Mouse (Mus musculus) forebrain, embryonic 13.5 days (tissue): ENCODE results near the gene Synj2. TPM values are rescaled to one million over a fixed set of nuclear protein-coding genes. Genes with fewer than 3 reads are reported as not detected.
"Not testable (repeated sequence)": the region's sequence is repeated elsewhere in the genome, so short reads cannot be mapped to it uniquely, and the experiment has no call there.

Experiments
- ATAC-seq: fragments of 200-750 bp; cut with Nextera tagmentation; 2 replicates; pipeline ENCODE4 v1.8.0; 2017
- H3K27ac ChIP-seq: fragments of 300-500 bp; sonication (generic); 2 replicates; pipeline ENCODE4 v1.5.1; 2015; ENCODE audit warnings: inconsistent platforms, mild to moderate bottlenecking, moderate library complexity
- H3K27me3 ChIP-seq: fragments of 300-500 bp; sonication (generic); 2 replicates; pipeline ENCODE4 v1.6.1; 2015; ENCODE audit warnings: mild to moderate bottlenecking, inconsistent platforms
- H3K36me3 ChIP-seq: fragments of 300-500 bp; sonication (generic); 2 replicates; pipeline ENCODE4 v1.6.1; 2015; ENCODE audit warnings: mild to moderate bottlenecking, inconsistent platforms; ENCODE audit not compliant: poor library complexity, severe bottlenecking
- H3K4me1 ChIP-seq: fragments of 300-500 bp; sonication (generic); 2 replicates; pipeline ENCODE4 v1.6.1; 2015; ENCODE audit warnings: inconsistent platforms
- H3K4me2 ChIP-seq: fragments of 300-500 bp; sonication (generic); 2 replicates; pipeline ENCODE4 v1.6.1; 2015; ENCODE audit warnings: inconsistent platforms, mild to moderate bottlenecking, moderate library complexity
- H3K4me3 ChIP-seq: fragments of 300-500 bp; sonication (generic); 2 replicates; pipeline ENCODE4 v1.5.1; 2015; ENCODE audit warnings: mild to moderate bottlenecking, inconsistent platforms
- H3K9ac ChIP-seq: fragments of 300-500 bp; sonication (generic); 2 replicates; pipeline ENCODE4 v1.6.1; 2015; ENCODE audit warnings: mild to moderate bottlenecking, inconsistent platforms
- H3K9me3 ChIP-seq: fragments of 300-500 bp; sonication (generic); replicated peaks from 2 replicates; pipeline ENCODE4 v1.6.1; 2016; ENCODE audit warnings: inconsistent platforms
- WGBS: fragments of 180-500 bp; shearing (Covaris S2); methylation state at CpG from one replicate; pipeline ENCODE4 v1.1.7; 2015; 5-methylcytosine and 5-hydroxymethylcytosine counted together
- polyA plus RNA-seq: library from polyadenylated mRNA; unstranded; fragments of >200 nt; fragmentation: Nextera tagmentation; extraction: Ambion mirVana; gene quantifications from 2 replicates; pipeline ENCODE4 v1.2.1, GENCODE M21; 2015

Synj2 gene
- polyA plus RNA-seq, 1 experiment from 2014 or later = 0.46 TPM

GRCm38 (mm10) chr17:6008590-6008989, 67.5 kb downstream of the Synj2 start:
- no peak overlapping the region for H3K4me2 ChIP-seq
- no peak overlapping the region for H3K27ac ChIP-seq
- peaks cover 12% of the 10 kb centered on the region for H3K4me1 ChIP-seq
- H3K36me3 ChIP-seq = no peaks in the 10 kb centered on the region
- H3K9me3 ChIP-seq = no peaks in the 10 kb centered on the region
- no peak overlapping the region for H3K4me3 ChIP-seq
- WGBS = 89% methylated on average over 11 of the region's 11 CpGs
- no peaks in the 10 kb centered on the region for H3K27me3 ChIP-seq
- no peak overlapping the region for H3K9ac ChIP-seq
- ATAC-seq = no peak

GRCm38 (mm10) chr17:6009606-6010005, 68.5 kb downstream of the Synj2 start:
- H3K27me3 ChIP-seq = no peaks in the 10 kb centered on the region
- ATAC-seq = no peak
- no peaks in the 10 kb centered on the region for H3K36me3 ChIP-seq
- 95% methylated on average over 4 of the region's 4 CpGs for WGBS
- peaks cover 12% of the 10 kb centered on the region for H3K4me1 ChIP-seq
- H3K4me2 ChIP-seq = no peak overlapping the region
- H3K9ac ChIP-seq = no peak overlapping the region
- H3K4me3 ChIP-seq = no peak overlapping the region
- H3K27ac ChIP-seq = no peak overlapping the region
- H3K9me3 ChIP-seq = no peaks in the 10 kb centered on the region

DNA sequence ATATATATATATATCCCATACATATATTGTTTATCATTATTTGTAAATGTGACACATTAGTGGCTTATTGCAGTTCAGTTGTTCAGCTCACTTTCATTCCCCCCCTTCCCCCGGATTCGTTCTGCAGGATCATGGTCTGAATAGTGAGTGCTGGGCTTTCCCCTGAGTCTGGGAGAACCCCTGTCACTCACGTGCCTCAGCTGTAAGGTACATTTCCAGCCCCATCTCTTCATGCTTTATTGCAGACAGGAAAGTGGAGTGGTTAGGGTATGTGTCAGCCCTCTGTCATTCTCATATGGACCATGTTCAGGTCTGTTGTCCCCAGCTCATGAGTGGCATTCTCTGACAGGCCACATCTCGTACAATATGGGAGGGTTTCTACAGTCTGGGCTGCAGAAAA, 72.0 kb downstream of the Synj2 start:
- H3K9ac ChIP-seq = no peak overlapping the region
- no peaks in the 10 kb centered on the region for H3K36me3 ChIP-seq
- 75% methylated on average over 4 of the region's 4 CpGs for WGBS
- no peaks in the 10 kb centered on the region for H3K27me3 ChIP-seq
- no peak overlapping the region for H3K4me2 ChIP-seq
- no peak for ATAC-seq
- H3K9me3 ChIP-seq = no peaks in the 10 kb centered on the region
- H3K4me3 ChIP-seq = no peak overlapping the region
- H3K4me1 ChIP-seq = no peaks in the 10 kb centered on the region
- H3K27ac ChIP-seq = no peak overlapping the region

DNA sequence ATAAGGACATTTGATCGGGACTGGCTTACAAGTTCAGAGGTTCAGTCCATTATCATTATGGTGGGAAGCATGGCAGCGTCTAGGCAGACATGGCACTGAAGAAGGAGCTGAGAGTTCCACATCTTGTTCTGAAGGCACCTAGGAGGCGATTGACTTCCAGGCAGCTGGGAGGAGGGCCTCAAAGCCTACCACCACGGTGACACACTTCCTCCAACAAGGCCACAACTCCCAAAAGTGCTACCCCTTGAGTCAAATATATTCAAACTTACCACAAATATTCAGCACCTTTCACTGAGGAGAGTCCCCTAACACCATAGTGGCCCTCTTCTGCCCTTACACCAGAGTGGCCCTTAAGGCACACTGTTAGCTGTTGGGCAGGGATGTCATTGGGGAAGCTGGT, 73.9 kb downstream of the Synj2 start:
- 92% methylated on average over 4 of the region's 4 CpGs for WGBS
- Histone ChIP-seq H3K9ac (no peak overlapping the region), H3K4me1 (no peaks in the 10 kb centered on the region), H3K36me3 (no peaks in the 10 kb centered on the region), H3K27ac (no peak overlapping the region), H3K4me2 (no peak overlapping the region), H3K9me3 (no peaks in the 10 kb centered on the region), H3K4me3 (no peak overlapping the region), H3K27me3 (no peaks in the 10 kb centered on the region)
- ATAC-seq = no peak

GRCm38 (mm10) chr17:6016213-6016780, 75.2 kb downstream of the Synj2 start:
- no peak for ATAC-seq
- no peaks in the 10 kb centered on the region for H3K4me1 ChIP-seq

DNA sequence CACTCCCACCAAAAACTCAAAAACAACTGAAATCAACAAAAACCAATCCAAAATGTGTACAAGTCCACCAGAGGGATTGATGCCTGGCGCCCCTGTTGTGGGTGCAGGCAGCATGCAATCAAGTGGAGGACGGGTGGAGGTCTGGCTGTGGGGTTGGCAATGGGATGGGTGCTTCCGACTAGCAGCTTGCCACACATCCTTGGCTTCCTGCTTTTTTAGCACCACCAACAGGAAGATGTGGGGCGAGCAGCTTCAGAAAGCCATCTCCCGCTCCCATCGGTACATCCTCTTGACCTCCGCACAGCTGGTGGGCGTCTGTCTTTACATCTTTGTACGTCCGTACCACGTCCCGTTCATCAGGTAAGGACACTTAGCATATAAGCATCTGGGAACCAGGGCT, 76.2 kb downstream of the Synj2 start:
- no peak for ATAC-seq
- Histone ChIP-seq H3K9ac (no peak overlapping the region), H3K4me1 (no peaks in the 10 kb centered on the region), H3K36me3 (no peaks in the 10 kb centered on the region), H3K27ac (no peak overlapping the region), H3K9me3 (no peaks in the 10 kb centered on the region), H3K27me3 (no peaks in the 10 kb centered on the region), H3K4me3 (no peak overlapping the region), H3K4me2 (no peak overlapping the region)
- WGBS = 70% methylated on average over 12 of the region's 12 CpGs

More at GRCm38 (mm10) chr17:6016213-6016780, 75.2 kb downstream of the Synj2 start:
- H3K4me2 ChIP-seq = no peak overlapping the region
- no peaks in the 10 kb centered on the region for H3K9me3 ChIP-seq
- no peaks in the 10 kb centered on the region for H3K27me3 ChIP-seq
- H3K36me3 ChIP-seq = no peaks in the 10 kb centered on the region
- H3K27ac ChIP-seq = no peak overlapping the region
- H3K4me3 ChIP-seq = no peak overlapping the region
- WGBS = 79% methylated on average over 7 of the region's 7 CpGs
- H3K9ac ChIP-seq = no peak overlapping the region

DNA sequence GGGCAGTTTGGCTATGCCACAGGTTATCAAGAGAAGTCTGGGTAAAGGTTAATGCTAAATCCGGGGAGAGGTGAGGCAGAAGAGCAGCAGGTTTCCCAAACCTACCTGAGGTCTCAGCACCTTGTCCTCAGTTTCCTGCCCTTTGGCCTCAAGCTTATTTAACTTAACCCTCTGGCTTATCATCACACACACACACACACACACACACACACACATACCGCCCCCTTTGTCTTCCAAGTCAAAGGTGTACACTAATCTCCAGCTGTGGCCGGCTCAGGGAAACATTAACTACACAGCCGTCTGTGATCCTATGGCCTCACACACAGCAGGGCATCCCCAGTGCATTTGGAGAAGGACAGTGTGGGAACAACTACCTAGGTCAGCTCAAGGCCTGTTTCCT, 77.3 kb downstream of the Synj2 start:
- no peaks in the 10 kb centered on the region for H3K36me3 ChIP-seq
- H3K4me1 ChIP-seq = no peaks in the 10 kb centered on the region
- no peaks in the 10 kb centered on the region for H3K9me3 ChIP-seq
- no peak overlapping the region for H3K9ac ChIP-seq
- no peaks in the 10 kb centered on the region for H3K27me3 ChIP-seq
- no peak overlapping the region for H3K4me3 ChIP-seq
- no peak for ATAC-seq
- no peak overlapping the region for H3K4me2 ChIP-seq
- no peak overlapping the region for H3K27ac ChIP-seq
- WGBS = 72% methylated on average over 4 of the region's 4 CpGs

- no peaks in the 10 kb centered on the region for H3K36me3 ChIP-seq
- WGBS = 68% methylated on average over 1 of the region's 2 CpGs
- no peaks in the 10 kb centered on the region for H3K27me3 ChIP-seq
- no peaks in the 10 kb centered on the region for H3K9me3 ChIP-seq
- H3K9ac ChIP-seq = no peak overlapping the region
- H3K4me3 ChIP-seq = no peak overlapping the region
- no peak overlapping the region for H3K27ac ChIP-seq
- no peak overlapping the region for H3K4me2 ChIP-seq
- no peaks in the 10 kb centered on the region for H3K4me1 ChIP-seq
- no peak for ATAC-seq
These were observed 78.7 kb downstream of the Synj2 start for GRCm38 (mm10) chr17:6019776-6020175.

- Histone ChIP-seq H3K27ac (no peak overlapping the region), H3K4me3 (no peak overlapping the region), H3K9ac (no peak overlapping the region), H3K36me3 (no peaks in the 10 kb centered on the region), H3K27me3 (no peaks in the 10 kb centered on the region), H3K4me1 (no peaks in the 10 kb centered on the region), H3K9me3 (no peaks in the 10 kb centered on the region), H3K4me2 (no peak overlapping the region)
- 62% methylated on average over 7 of the region's 7 CpGs for WGBS
- ATAC-seq = no peak
These were observed 79.6 kb downstream of the Synj2 start for GRCm38 (mm10) chr17:6020636-6021035.

DNA sequence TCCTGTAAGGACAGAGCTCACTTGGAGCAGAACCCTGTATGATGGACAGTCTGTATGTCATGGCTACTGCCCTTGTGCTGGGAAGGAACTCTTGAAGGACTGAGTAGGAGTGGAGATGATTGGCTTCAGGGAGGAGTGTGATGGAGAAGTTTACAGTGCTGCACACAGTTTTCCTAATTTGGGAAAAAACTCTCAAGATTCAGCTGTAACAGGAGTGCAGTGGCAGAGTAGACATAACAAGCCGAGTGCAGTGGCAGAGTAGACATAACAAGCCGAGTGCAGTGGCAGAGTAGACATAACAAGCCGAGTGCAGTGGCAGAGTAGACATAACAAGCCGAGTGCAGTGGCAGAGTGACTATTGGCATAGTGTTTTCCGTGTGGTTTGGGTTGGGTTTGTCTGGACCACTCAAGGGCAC, 80.3 kb downstream of the Synj2 start:
- WGBS = 53% methylated on average over 5 of the region's 5 CpGs
- peak overlapping the region; percentile 45 for H3K4me2 ChIP-seq
- H3K9ac ChIP-seq, H3K27me3 ChIP-seq, H3K27ac ChIP-seq, H3K9me3 ChIP-seq, H3K36me3 ChIP-seq, H3K4me1 ChIP-seq, H3K4me3 ChIP-seq: not testable (repeated sequence)
- ATAC-seq = 0 out of 2 replicates have a peak, but pooled peaks have one; percentile 36

- no peak overlapping the region for H3K4me2 ChIP-seq
- 92% methylated on average over 7 of the region's 7 CpGs for WGBS
- H3K27me3 ChIP-seq = no peaks in the 10 kb centered on the region
- no peak overlapping the region for H3K4me3 ChIP-seq
- H3K9me3 ChIP-seq = no peaks in the 10 kb centered on the region
- no peaks in the 10 kb centered on the region for H3K36me3 ChIP-seq
- H3K9ac ChIP-seq = no peak overlapping the region
- no peak for ATAC-seq
- H3K27ac ChIP-seq = no peak overlapping the region
- no peaks in the 10 kb centered on the region for H3K4me1 ChIP-seq
These were observed 84.8 kb downstream of the Synj2 start for GRCm38 (mm10) chr17:6025831-6026230.

- Histone ChIP-seq H3K4me1 (no peaks in the 10 kb centered on the region), H3K4me3 (no peak overlapping the region), H3K27ac (no peak overlapping the region), H3K4me2 (no peak overlapping the region), H3K9ac (no peak overlapping the region), H3K27me3 (no peaks in the 10 kb centered on the region), H3K9me3 (no peaks in the 10 kb centered on the region), H3K36me3 (no peaks in the 10 kb centered on the region)
- no peak for ATAC-seq
- 36% methylated on average over 8 of the region's 8 CpGs for WGBS
These were observed 94.6 kb downstream of the Synj2 start for GRCm38 (mm10) chr17:6035661-6036060.

GRCm38 (mm10) chr17:6036458-6036857, 95.4 kb downstream of the Synj2 start:
- no peak overlapping the region for H3K27ac ChIP-seq
- H3K9ac ChIP-seq = no peak overlapping the region
- H3K9me3 ChIP-seq = no peaks in the 10 kb centered on the region
- H3K27me3 ChIP-seq = no peaks in the 10 kb centered on the region
- no peak overlapping the region for H3K4me3 ChIP-seq
- no peaks in the 10 kb centered on the region for H3K4me1 ChIP-seq
- 89% methylated on average over 8 of the region's 8 CpGs for WGBS
- H3K36me3 ChIP-seq = no peaks in the 10 kb centered on the region
- H3K4me2 ChIP-seq = no peak overlapping the region
- no peak for ATAC-seq
